ENCODE assay signal across 22 mouse cellular contexts in genomic region chr9:34980516-34981265, GRCm38 (mm10).
"Had no signal": no experiment of that assay in that cellular context is flagged by ENCODE, and none has a peak within 500 bp of the region (broad histone marks: within the 10 kb centered on the region; RNA-seq: fewer than 3 reads in every experiment).

No protein-coding gene starts in this region.

- H3K36me3 ChIP-seq: embryonic facial prominence, embryonic 10.5 days; embryonic facial prominence, embryonic 12.5 days; embryonic facial prominence, embryonic 13.5 days; embryonic facial prominence, embryonic 15.5 days; forebrain, embryonic 10.5 days; forebrain, embryonic 12.5 days; forebrain, embryonic 15.5 days had no signal

- H3K27me3 ChIP-seq: embryonic facial prominence, embryonic 15.5 days; forebrain, embryonic 15.5 days had no signal

- H3K9me3 ChIP-seq: embryonic facial prominence, embryonic 10.5 days; embryonic facial prominence, embryonic 12.5 days; embryonic facial prominence, embryonic 13.5 days; embryonic facial prominence, embryonic 15.5 days; forebrain, embryonic 10.5 days; forebrain, embryonic 12.5 days; forebrain, embryonic 15.5 days had no signal

- H3K4me2 ChIP-seq: embryonic facial prominence, embryonic 12.5 days; embryonic facial prominence, embryonic 13.5 days; embryonic facial prominence, embryonic 15.5 days; forebrain, embryonic 12.5 days; forebrain, embryonic 13.5 days; forebrain, embryonic 15.5 days had no signal

- H3K27ac ChIP-seq: embryonic facial prominence, embryonic 10.5 days; embryonic facial prominence, embryonic 12.5 days; embryonic facial prominence, embryonic 13.5 days; embryonic facial prominence, embryonic 15.5 days; forebrain, embryonic 10.5 days; forebrain, embryonic 12.5 days; forebrain, embryonic 13.5 days; forebrain, embryonic 15.5 days; gastrocnemius, adult 2 months; heart, adult 2 months had no signal

- DNase-seq: cerebellum, adult 8-10 months; cerebellum, adult 9-11 months; embryo, embryonic 11 days; forebrain, postnatal 0 days; gastrocnemius, adult 2 months; gastrocnemius, postnatal 10 days; gastrocnemius, postnatal 14 days; gastrocnemius, postnatal 25 days; gastrocnemius, postnatal 36 days; heart, adult 18-20 months; heart, adult 2 months had no signal

- H3K9ac ChIP-seq: embryonic facial prominence, embryonic 12.5 days; embryonic facial prominence, embryonic 13.5 days; embryonic facial prominence, embryonic 15.5 days; forebrain, embryonic 12.5 days; forebrain, embryonic 13.5 days; forebrain, embryonic 15.5 days; forebrain, postnatal 0 days had no signal

- H3K4me1 ChIP-seq: embryonic facial prominence, embryonic 15.5 days; forebrain, embryonic 13.5 days had no signal

- ATAC-seq: forebrain, embryonic 13.5 days; forebrain, embryonic 14.5 days; forebrain, embryonic 15.5 days; forebrain, embryonic 16.5 days; forebrain, postnatal 0 days had no signal

- H3K4me3 ChIP-seq: embryonic facial prominence, embryonic 10.5 days; embryonic facial prominence, embryonic 12.5 days; embryonic facial prominence, embryonic 13.5 days; embryonic facial prominence, embryonic 15.5 days; erythroblast, embryonic 14.5 days; forebrain, embryonic 10.5 days; forebrain, embryonic 12.5 days; forebrain, embryonic 13.5 days; forebrain, embryonic 15.5 days; gastrocnemius, adult 2 months; heart, adult 2 months had no signal
